Mouse (Mus musculus): ENCODE data around the gene Doc2g.
"Not testable (repeated sequence)": the region's sequence is repeated elsewhere in the genome, so short reads cannot be mapped to it uniquely, and the experiment has no call there.

The Doc2g gene

GRCm38 (mm10) chr19:4003112-4003511 is at the start of gene Doc2g:
Gene Doc2g, plus strand, starts transcription at chr19:4003313.
- DNase-seq (ENCODE audit: low spot score): no peak

DNA sequence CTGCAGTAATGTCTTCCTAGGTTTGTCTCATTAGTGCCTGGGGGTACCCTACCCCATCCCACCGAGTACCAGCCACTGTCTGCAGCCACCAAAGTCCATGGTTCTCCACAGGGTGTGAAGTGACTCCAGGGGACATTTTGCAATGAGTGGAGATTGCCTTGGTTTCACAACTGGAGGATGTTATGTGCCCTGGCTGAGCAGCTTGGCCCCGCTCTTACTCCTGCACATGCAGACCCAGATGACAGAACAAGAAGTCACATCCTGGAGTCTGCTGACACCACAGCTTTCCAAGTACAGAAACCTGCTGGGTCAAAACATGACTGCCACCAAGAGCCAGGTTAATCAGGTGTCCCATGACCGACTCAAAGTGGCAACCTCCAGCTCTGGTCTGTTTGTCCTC is 48.1 kb upstream of the Doc2g start:
- DNase-seq (ENCODE audit: low spot score): no peak

GRCm38 (mm10) chr19:3955804-3956203 is 47.3 kb upstream of the Doc2g start:
- peak; percentile 19 for DNase-seq (ENCODE audit: low spot score)

DNA sequence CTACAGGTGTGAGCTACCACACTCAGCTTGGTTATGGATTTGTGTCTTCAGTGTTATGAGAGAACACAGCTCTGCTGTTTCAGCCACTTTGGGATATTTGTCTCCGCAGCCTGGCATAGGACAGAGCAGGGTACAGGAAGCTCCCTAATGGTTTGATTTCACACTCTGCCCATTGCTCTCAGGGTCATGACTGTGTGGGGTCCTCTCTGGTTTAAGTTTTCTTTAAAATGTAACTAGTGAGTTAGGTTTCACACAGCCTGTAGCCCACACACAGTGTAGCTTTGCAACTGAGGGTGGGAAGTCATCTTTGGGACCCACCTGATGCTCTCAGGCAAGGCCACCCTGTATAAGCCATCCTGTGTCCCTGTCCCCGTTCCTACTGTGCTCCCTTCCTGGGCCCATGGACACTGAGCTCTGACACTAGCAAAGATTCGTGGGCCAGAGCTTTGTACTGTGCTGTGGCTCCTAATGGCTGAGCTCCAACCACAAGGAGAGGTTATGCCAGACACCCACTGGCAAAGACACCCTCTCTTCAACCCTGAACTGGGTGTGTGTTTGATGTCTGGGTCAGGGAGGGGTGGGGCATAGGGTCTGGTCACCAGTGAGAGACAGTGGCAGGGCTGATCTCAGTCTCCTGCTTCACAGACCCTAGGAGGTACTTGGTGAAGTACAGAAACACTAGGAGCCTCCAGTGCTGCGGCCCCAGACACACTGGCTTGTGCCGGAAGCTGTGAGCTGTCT is 45.6 kb upstream of the Doc2g start:
- DNase-seq (ENCODE audit: low spot score): not testable (repeated sequence)

DNA sequence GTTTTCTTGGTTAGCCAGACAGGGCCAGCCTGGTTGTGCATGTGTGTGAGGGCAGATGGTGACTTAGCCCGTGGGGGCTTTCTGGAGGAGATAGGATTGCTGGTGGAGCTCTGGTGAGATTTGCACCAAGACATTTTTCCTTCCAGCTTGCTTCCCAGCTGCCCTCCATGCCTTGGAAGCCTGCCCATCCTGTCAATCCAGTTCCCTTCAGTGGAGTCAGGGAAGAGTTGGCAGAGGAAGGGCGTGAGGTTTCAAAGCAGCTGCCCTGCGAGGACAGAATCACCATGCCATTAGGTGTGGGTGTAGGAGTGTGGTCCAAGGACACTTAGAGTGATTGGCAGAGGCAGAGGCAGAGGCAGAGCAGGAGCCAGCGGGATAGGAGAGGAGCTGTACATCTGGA is 44.6 kb upstream of the Doc2g start, which contains the start of gene Aldh3b3:
Gene Aldh3b3 (plus strand): TSS at position 176 of the 400 bp plus-strand sequence.
- no peak for DNase-seq (ENCODE audit: low spot score)

DNA sequence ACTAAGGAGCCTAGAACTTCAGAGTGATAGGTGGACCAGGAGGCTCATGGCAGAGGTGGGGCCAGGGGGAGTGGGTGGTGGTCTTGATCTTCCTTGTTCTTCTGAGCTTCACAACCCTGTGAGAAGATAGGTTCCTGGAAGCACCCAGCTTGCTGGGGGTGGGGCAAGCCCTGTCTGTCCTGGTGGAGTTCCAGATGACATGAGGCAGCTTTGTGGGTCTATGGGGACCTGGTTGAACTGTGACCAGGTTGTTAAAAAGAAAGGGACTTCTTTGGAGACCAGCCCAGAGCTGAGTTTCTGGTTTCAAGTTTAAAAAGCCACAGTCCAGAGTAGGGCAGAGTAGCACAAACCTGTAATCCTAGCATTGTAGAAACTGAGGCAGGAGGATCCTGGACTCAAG is 44.1 kb upstream of the Doc2g start:
- DNase-seq (ENCODE audit: low spot score): no peak

GRCm38 (mm10) chr19:3960211-3960610 is 42.9 kb upstream of the Doc2g start:
- no peak for DNase-seq (ENCODE audit: low spot score)

DNA sequence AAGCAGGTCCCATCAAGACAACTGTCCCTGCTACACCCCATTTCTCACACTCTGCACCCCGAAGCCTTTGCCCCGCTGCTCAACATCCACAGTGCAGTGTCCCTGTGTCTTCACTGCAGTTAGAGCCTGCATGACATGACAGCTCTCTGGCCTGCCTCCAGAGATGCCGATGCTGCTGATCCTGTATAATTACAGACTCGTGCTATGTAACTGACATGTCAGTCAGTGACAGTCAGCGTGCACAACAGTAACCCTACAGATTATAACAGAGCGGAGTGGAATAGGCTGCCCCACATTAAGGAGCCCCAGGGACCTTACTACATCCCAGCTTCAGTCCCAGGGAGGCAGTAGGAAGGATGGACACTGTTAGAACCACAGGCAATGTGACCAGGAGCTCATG is 41.3 kb upstream of the Doc2g start:
- DNase-seq (ENCODE audit: low spot score): not testable (repeated sequence)

GRCm38 (mm10) chr19:3962469-3962868 is 40.6 kb upstream of the Doc2g start:
- DNase-seq (ENCODE audit: low spot score): peak; percentile 12

DNA sequence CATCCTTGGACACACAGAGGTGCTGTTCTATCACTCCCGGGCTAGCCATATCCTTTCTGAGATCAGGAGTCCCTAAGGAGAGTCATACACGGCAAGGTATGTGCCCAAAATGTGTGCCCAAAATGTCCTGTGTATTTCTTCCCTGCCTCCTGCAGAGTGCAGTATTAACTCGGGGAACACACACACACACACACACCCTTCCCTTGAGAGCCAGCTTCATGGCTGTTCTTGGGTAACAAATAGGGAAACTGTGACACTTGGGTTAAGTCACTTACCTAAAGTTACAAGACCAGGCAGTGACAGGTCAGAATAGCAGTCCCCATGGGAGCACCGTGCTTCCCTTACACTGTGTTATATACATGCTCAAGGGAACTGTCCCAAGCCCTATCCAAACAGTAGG is 39.1 kb upstream of the Doc2g start:
- DNase-seq (ENCODE audit: low spot score): no peak

- DNase-seq (ENCODE audit: low spot score): no peak
Measured at GRCm38 (mm10) chr19:3966330-3967075, 36.6 kb upstream of the Doc2g start.

DNA sequence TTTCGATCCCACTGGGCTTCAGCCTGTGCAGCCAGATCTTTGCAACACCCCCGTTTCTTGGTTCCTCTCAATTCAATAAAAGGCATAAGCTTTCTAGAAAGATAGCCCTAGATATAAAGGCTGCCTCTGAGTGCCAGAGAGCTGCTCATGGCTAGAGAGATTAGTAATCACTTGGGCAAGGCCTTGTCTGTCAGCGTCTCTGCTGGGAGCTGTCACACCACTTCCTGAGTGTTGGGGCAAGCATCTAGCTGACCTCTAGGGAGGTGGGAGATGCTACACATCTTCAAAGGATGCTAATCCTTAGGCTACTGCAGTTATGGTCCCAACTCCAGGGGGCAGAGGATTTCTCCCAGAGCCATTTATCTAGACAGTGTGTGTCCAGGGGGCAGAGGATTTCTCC is 35.9 kb upstream of the Doc2g start:
- no peak for DNase-seq (ENCODE audit: low spot score)

DNA sequence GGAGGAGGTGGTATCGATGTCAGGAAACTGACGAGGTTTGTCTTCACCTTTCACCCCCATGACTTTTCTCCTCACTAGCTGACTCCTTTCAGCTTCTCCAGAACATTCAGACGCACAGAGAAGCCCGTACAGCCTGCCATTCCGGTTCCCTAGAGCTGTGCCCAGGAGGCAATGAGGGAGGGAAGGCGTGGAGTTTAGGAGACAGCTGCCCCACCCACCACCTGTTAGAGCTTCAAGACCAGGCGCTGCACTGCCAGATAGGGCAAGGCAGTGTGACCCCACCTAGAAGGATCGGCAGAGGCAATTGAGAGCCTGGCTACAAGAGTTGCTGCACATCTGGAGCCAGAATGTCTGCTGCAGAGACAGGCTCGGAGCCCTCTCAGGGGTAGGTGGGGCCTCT is 30.9 kb upstream of the Doc2g start, which contains the start of gene Aldh3b2:
Gene Aldh3b2 (plus strand): TSS at position 100 of the 400 bp plus-strand sequence.
- no peak for DNase-seq (ENCODE audit: low spot score)

DNA sequence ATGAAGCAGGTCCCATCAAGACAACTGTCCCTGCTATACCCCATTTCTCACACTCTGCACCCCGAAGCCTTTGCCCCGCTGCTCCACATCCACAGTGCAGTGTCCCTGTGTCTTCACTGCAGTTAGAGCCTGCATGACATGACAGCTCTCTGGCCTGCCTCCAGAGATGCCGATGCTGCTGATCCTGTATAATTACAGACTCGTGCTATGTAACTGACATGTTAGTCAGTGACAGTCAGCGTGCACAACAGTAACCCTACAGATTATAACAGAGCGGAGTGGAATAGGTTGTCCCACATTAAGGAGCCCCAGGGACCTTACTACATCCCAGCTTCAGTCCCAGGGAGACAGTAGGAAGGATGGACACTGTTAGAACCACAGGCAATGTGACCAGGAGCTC is 28.5 kb upstream of the Doc2g start:
- not testable (repeated sequence) for DNase-seq (ENCODE audit: low spot score)

DNA sequence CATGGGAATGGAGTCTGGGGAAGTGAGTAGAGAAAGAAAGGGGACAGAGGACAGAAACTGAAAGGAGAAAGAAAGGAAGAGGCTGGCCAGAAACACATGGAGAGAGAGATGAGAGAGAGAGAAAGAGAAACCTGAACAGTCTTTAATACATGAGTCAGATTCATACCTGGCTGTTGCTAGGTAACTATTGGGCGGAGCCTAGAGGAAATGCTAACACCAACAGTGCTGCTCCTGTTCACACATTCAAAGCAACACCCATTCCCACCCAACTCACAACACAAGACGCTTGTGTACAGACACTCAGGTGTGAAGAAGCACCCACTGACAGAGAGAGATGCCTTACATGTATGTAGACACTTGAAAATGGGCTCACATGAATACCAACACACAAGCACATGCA is 27.2 kb upstream of the Doc2g start:
- no peak for DNase-seq (ENCODE audit: low spot score)

GRCm38 (mm10) chr19:3980309-3980708 is 22.8 kb upstream of the Doc2g start:
- DNase-seq (ENCODE audit: low spot score): peak; percentile 80

DNA sequence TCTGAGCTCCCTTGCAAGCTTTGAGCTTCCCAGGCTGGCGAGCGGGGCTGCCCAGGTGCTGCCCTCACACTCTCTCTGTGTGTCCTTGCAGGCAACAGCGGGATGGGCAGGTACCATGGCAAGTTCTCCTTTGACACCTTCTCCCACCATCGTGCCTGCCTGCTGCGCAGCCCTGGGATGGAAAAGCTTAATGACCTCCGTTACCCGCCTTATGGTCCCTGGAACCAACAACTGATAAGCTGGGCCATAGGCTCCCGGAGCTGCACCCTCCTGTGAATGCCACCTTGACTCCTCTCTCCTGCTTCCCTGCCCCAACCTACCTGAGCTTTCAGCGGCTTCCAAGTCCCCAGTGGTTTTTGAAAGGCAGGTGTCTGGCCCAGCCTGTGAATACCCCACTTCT is 22.2 kb upstream of the Doc2g start:
- DNase-seq (ENCODE audit: low spot score): no peak

- DNase-seq (ENCODE audit: low spot score): no peak
Measured at GRCm38 (mm10) chr19:3983527-3984200, 19.4 kb upstream of the Doc2g start.

DNA sequence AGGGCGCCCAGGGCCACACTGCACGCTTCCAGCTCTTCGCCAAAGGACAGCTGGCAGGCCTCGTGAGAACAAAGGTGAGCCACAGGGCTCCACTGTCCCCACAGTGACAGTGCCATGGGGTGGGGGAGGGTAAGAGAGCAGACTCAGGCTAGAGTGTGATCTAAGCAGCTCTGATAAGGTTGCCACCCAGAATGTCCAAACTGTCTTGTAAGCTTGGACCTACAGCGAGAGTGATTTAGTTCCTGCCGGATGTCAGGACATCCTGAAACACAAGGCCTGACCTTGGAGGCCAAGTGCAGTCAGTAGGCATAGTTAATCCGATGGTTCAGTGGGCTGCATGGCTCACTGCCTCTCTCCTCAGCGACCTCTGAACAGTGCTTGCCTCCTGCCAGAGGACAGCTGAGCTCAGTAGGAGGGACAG is 17.8 kb upstream of the Doc2g start:
- DNase-seq (ENCODE audit: low spot score): no peak

DNA sequence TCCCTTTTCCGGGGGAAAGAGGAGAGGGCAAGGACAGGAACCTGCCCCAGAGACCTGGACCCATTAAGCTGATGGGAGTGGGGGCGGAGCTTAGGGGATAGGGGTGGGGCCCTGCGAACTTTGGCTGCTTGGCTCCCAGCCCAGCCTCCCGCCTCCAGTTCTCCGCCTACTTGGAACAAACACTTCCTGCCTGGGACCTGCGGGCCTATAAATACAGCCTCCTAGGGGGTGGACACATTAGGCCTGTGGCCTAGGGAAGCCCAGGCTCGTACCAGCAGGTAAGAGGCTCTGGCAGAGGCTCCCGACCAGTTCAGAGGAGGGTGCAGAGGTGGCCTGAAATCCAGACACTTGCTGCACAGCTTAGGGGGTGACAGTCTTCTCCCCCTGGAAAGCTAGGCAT is 16.8 kb upstream of the Doc2g start, which contains the start of gene Acy3:
Gene Acy3 (plus strand): TSS at position 237 of the 400 bp plus-strand sequence.
- DNase-seq (ENCODE audit: low spot score): peak; percentile 28

DNA sequence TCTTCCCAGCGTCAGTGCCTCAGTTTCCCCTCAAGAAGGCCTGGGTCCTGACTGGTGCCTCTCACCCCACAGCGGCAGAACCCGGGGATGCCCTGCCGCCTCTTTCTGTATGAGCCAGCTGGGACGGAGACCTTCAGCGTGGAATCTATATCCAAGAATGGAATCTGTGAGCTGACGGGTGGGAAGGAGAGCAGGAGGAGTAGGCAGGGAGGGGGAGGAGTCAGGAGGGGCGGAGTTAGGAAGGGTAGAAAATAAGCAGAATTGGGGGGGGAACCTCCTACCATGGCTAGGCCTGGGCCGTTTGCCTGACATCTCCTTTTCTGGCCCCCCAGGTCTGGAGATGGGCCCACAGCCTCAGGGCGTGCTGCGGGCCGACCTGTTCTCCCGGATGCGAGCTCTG is 15.0 kb upstream of the Doc2g start:
- DNase-seq (ENCODE audit: low spot score): no peak

- no peak for DNase-seq (ENCODE audit: low spot score)
Measured at GRCm38 (mm10) chr19:3988750-3989149, 14.4 kb upstream of the Doc2g start.

- DNase-seq (ENCODE audit: low spot score): no peak
Measured at GRCm38 (mm10) chr19:3990804-3991203, 12.3 kb upstream of the Doc2g start.
